Mouse (Mus musculus) liver, embryonic 16.5 days (tissue): Measurements from ENCODE around the gene Celsr1. TPM values are rescaled to one million over a fixed set of nuclear protein-coding genes. Genes with fewer than 3 reads are reported as not detected.

Experiments
- ATAC-seq: fragments of 200-750 bp; cut with Nextera tagmentation; 2 replicates; pipeline ENCODE4 v1.8.0; 2017; ENCODE audit warnings: low read depth, mild to moderate bottlenecking, moderate number of reproducible peaks, moderate library complexity
- H3K27ac ChIP-seq: fragments of 300-500 bp; sonication (generic); 2 replicates; pipeline ENCODE4 v1.5.1; 2014; ENCODE audit warnings: mild to moderate bottlenecking, low read length
- H3K27me3 ChIP-seq: fragments of 300-500 bp; sonication (generic); 2 replicates; pipeline ENCODE4 v1.6.1; 2014; ENCODE audit warnings: low read depth, low read length, mixed read lengths; ENCODE audit not compliant: control insufficient read depth, insufficient read depth
- H3K36me3 ChIP-seq: fragments of 300-500 bp; sonication (generic); 2 replicates; pipeline ENCODE4 v1.6.1; 2014; ENCODE audit warnings: mild to moderate bottlenecking; ENCODE audit not compliant: control insufficient read depth, insufficient read depth
- H3K4me1 ChIP-seq: fragments of 300-500 bp; sonication (generic); 2 replicates; pipeline ENCODE4 v1.6.1; 2014; ENCODE audit warnings: low read depth, low read length, mixed read lengths; ENCODE audit not compliant: control insufficient read depth
- H3K4me2 ChIP-seq: fragments of 300-500 bp; sonication (generic); 2 replicates; pipeline ENCODE4 v1.6.1; 2014; ENCODE audit warnings: low read depth, low read length, mixed read lengths
- H3K4me3 ChIP-seq: fragments of 300-500 bp; sonication (generic); 2 replicates; pipeline ENCODE4 v1.5.1; 2014; ENCODE audit warnings: low read depth, mild to moderate bottlenecking, low read length
- H3K9ac ChIP-seq: fragments of 300-500 bp; sonication (generic); 2 replicates; pipeline ENCODE4 v1.6.1; 2014; ENCODE audit warnings: low read depth, low read length
- H3K9me3 ChIP-seq: fragments of 300-500 bp; sonication (generic); replicated peaks from 2 replicates; pipeline ENCODE4 v1.6.1; 2016; ENCODE audit warnings: low read length; ENCODE audit not compliant: control insufficient read depth
- whole genome bisulfite sequencing: fragments of 180-500 bp; shearing (Covaris S2); extraction: QIAGEN DNeasy Blood & Tissue Kit; methylation state at CpG from one replicate; pipeline ENCODE4 v1.1.7; 2014; ENCODE audit not compliant: insufficient replicate concordance; 5-methylcytosine and 5-hydroxymethylcytosine counted together
- polyA plus RNA-seq: library from polyadenylated mRNA; unstranded; fragments of >200 nt; fragmentation: Nextera tagmentation; extraction: Ambion mirVana; gene quantifications from 2 replicates; pipeline ENCODE4 v1.2.1, GENCODE M21; 2015

Gene Celsr1
- polyA plus RNA-seq, 1 experiment from 2014 or later, result 0.09 TPM

DNA sequence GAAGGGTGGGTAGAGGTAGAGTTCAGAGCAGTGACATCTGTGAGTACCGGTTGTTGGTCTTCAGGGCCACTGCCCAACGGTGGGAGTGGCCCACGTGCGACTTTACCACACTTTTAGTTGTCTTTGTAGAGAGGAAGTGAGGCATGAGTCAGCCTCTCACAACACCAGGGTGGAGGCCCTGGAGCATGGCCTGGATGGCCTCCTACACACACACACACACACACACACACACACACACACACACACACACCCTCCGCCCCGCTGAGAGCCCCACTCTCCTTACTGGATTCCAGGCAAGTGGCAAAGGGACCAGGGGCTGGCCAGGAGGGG is 34.0 kb upstream of the Celsr1 start:
- ATAC-seq, result peak; percentile 7; the same call in 1 of the 2 replicates
- Histone ChIP-seq H3K4me1 (peaks cover 63% of the 10 kb centered on the region), H3K27ac (no peak overlapping the region)

DNA sequence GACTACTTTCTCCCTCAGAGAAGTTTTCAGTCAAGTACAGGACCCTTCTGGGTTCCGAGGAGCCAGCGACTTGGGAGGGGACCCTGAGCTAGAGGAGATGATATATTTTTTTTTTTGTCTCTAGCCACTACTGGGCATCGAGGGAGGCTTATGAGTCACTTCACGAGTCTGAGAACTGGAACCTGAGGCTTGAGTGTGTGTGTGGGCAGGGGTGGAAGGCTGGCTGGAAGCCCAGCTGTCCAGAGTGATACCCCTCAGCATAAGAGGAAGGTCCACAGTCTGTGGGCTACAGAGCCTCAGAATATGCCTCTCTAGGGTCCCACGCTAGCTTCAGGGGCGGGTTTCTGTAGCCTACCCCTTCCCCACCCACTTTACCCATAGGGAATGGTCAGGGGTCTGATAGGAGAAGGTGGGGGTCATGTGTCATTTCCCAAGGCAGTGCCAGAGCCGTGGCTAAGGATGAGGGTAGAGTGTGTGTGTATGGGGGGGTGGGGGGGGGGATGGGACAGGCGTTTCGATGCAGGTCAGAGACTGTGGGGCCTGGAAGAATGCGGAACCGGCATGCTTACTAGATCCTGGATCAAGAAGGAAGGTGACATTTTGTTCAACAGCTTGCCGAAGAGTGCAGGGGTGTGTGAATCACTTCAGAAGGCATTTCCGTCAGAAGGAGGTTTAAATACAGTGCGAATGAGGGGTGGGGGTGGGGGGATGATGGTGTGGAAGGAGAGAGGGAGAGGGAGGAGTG is 33.4 kb upstream of the Celsr1 start:
- Histone ChIP-seq H3K27me3 (no peaks in the 10 kb centered on the region), H3K4me1 (peaks cover 69% of the 10 kb centered on the region), H3K4me2 (no peak overlapping the region), H3K27ac (no peak overlapping the region), H3K4me3 (no peak overlapping the region), H3K36me3 (no peaks in the 10 kb centered on the region; the same call in 1 of the 2 replicates), H3K9ac (no peak overlapping the region), H3K9me3 (no peaks in the 10 kb centered on the region)
- ATAC-seq, result no peak
- WGBS, result 37% methylated on average over 14 of the region's 14 CpGs

More for the DNA sequence above, 34.0 kb upstream of the Celsr1 start:
- no peak overlapping the region for H3K4me2 ChIP-seq
- no peaks in the 10 kb centered on the region; the same call in 1 of the 2 replicates for H3K36me3 ChIP-seq
- no peak overlapping the region for H3K4me3 ChIP-seq
- no peaks in the 10 kb centered on the region for H3K27me3 ChIP-seq
- H3K9ac ChIP-seq, result no peak overlapping the region
- H3K9me3 ChIP-seq, result no peaks in the 10 kb centered on the region
- WGBS, result 19% methylated on average over 5 of the region's 6 CpGs

- Histone ChIP-seq H3K27ac (peak overlapping the region; percentile 88), H3K4me1 (peaks cover 73% of the 10 kb centered on the region), H3K4me3 (no peak overlapping the region), H3K36me3 (no peaks in the 10 kb centered on the region; the same call in 1 of the 2 replicates), H3K9ac (peak overlapping the region; percentile 52; the same call in 1 of the 2 replicates), H3K9me3 (no peaks in the 10 kb centered on the region), H3K4me2 (peak overlapping the region; percentile 51), H3K27me3 (no peaks in the 10 kb centered on the region)
- 57% methylated on average over 4 of the region's 4 CpGs for WGBS
- no peak for ATAC-seq
Measured at GRCm38 (mm10) chr15:86065367-86065766, 31.8 kb upstream of the Celsr1 start.

DNA sequence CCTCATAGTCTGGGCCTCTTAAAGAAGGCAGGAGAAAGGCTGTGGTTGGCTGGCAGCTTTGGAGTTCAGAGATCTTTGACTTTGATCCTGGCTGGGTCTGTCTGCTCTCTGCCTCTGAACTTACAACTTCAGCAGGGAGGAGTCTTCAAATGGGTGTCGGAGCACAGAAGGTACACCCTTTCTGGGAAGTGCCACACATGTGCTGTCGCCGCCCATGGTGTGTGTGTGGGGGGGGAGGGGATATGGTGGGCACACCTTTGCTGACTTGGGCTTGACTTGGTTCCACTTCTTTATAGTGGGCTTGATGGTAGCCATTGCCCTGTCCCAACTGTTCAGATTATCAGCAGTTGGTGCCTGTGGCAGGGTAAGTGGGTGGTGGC is 31.3 kb upstream of the Celsr1 start:
- WGBS, result 29% methylated on average over 3 of the region's 3 CpGs
- Histone ChIP-seq H3K27me3 (no peaks in the 10 kb centered on the region), H3K27ac (peak overlapping the region; percentile 88), H3K9me3 (no peaks in the 10 kb centered on the region), H3K4me1 (peaks cover 73% of the 10 kb centered on the region), H3K9ac (peak overlapping the region; percentile 52), H3K4me3 (peak overlapping the region; percentile 12), H3K36me3 (no peaks in the 10 kb centered on the region; the same call in 1 of the 2 replicates), H3K4me2 (peak overlapping the region; percentile 51)
- ATAC-seq, result peak; percentile 74

- peak overlapping the region; percentile 51 for H3K4me2 ChIP-seq
- peak; percentile 27; the same call in 1 of the 2 replicates for ATAC-seq
- H3K9ac ChIP-seq, result peak overlapping the region; percentile 52
Measured at GRCm38 (mm10) chr15:86064191-86064849, 30.7 kb upstream of the Celsr1 start.

DNA sequence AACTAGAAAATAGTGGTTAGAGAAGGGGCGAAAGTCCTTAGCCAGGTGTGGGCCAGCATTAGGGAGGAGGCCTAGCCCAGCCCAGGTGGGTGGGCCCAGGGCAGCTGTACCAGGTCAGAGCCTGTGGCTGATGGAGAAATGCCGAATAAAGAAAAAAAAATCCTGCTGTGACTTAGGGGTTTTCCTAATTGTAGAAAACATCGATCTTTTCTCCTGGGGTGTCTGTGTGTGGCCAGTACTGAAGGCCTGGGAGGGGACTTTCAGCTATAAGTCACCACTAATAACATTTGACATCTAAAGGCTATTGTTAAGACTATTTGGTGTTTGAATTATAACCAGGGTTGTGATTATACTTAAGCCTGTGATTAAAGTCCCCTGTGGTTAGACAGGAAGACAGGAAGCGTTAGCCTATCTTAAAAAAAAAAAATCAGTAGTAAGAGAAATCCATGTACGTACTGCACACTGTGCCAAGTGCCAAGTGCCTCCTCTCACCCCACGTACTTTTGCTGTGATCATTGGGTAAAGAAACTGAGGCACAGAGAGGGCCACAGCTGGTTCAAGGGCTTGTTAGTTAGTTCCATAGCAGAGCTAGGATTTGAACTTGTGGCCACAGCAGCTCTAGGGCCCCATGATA is 28.4 kb upstream of the Celsr1 start:
- H3K4me2 ChIP-seq, result peak overlapping the region; percentile 97; the same call in 1 of the 2 replicates
- peaks cover 74% of the 10 kb centered on the region for H3K4me1 ChIP-seq
- no peak for ATAC-seq
- no peaks in the 10 kb centered on the region; the same call in 1 of the 2 replicates for H3K36me3 ChIP-seq
- H3K9me3 ChIP-seq, result no peaks in the 10 kb centered on the region
- 0 out of 2 replicates have a peak overlapping the region, but pooled peaks have one; percentile 31 for H3K27ac ChIP-seq
- H3K9ac ChIP-seq, result peak overlapping the region; percentile 29
- H3K27me3 ChIP-seq, result no peaks in the 10 kb centered on the region
- no peak overlapping the region for H3K4me3 ChIP-seq
- WGBS, result 55% methylated on average over 6 of the region's 6 CpGs

More at GRCm38 (mm10) chr15:86064191-86064849, 30.7 kb upstream of the Celsr1 start:
- H3K36me3 ChIP-seq, result no peaks in the 10 kb centered on the region; the same call in 1 of the 2 replicates
- no peaks in the 10 kb centered on the region for H3K27me3 ChIP-seq
- WGBS, result 58% methylated on average over 8 of the region's 8 CpGs
- no peaks in the 10 kb centered on the region for H3K9me3 ChIP-seq
- H3K27ac ChIP-seq, result peak overlapping the region; percentile 88
- peaks cover 73% of the 10 kb centered on the region for H3K4me1 ChIP-seq
- peak overlapping the region; percentile 12 for H3K4me3 ChIP-seq

DNA sequence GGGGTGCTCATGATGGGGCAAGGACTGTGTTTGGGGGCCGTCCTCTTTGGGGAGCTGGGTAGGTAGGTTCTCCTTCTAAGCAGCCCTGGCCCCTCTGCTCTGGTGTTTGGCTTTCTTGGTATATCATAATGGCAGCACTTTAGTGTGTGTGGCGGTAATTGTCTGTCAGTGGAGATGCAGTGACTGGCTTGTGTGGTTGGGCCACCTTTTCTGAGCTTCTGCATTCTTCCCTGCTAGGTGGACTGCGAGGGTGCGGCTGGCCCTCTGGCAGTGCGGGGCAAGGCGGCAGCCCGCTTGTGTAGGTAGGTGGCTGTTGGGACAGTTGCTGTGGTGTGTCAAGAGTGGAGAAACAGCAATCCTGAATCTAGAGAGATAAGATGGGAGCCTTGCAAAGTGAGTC is 27.6 kb upstream of the Celsr1 start:
- Histone ChIP-seq H3K9ac (peak overlapping the region; percentile 29), H3K27ac (no peak overlapping the region), H3K4me1 (peaks cover 71% of the 10 kb centered on the region), H3K4me2 (peak overlapping the region; percentile 97; the same call in 1 of the 2 replicates), H3K4me3 (no peak overlapping the region), H3K36me3 (no peaks in the 10 kb centered on the region; the same call in 1 of the 2 replicates), H3K9me3 (no peaks in the 10 kb centered on the region), H3K27me3 (no peaks in the 10 kb centered on the region)
- 60% methylated on average over 7 of the region's 7 CpGs for WGBS
- no peak for ATAC-seq

DNA sequence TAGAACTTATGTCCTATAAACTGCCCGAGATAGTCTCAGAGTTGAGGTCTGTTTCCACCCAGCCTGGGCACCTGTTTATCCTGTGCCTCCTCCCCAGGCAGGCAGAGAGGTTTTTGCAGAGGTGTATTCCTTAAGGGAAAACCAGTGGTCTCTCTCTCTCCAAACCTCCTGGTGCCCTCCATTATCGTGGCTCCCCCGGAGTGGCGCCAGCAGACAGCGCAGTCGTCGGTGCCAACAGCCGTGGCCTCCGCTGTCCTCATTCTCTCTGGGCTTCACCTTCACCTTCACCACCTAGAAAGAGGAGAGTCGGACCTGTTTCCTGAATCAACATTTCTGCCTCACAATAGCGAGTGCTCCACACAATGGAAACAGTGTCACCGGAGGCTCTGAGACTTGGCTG is 27.0 kb upstream of the Celsr1 start:
- no peak overlapping the region for H3K27ac ChIP-seq
- H3K4me2 ChIP-seq, result peak overlapping the region; percentile 97
- no peaks in the 10 kb centered on the region for H3K36me3 ChIP-seq
- H3K4me3 ChIP-seq, result no peak overlapping the region
- no peak for ATAC-seq
- H3K27me3 ChIP-seq, result no peaks in the 10 kb centered on the region
- WGBS, result 81% methylated on average over 12 of the region's 12 CpGs
- no peaks in the 10 kb centered on the region for H3K9me3 ChIP-seq
- H3K9ac ChIP-seq, result no peak overlapping the region; the same call in 1 of the 2 replicates
- peaks cover 71% of the 10 kb centered on the region for H3K4me1 ChIP-seq
